1 mouse cellular context compared by ENCODE assay signal in genomic region chr11:120492024-120492877, GRCm38 (mm10).
TF ChIP-seq lines count a peak whose summit lies in the region.

No protein-coding gene starts in this region.

TF ChIP-seq in MEL, 35 proteins besides CTCF, POLR2A, EP300 and RAD21 (continued from another document):
- TF ChIP-seq MAZ (IDR thresholded peaks at IDR 0.05; ENCODE audit: low read depth, low read length) (peak; percentile 79; the same call in 1 of the 2 replicates), BHLHE40 (IDR thresholded peaks at IDR 0.05; ENCODE audit: borderline replicate concordance, low read depth, low read length) (no peak), TAL1 (IDR thresholded peaks at IDR 0.05; ENCODE audit: low read length) (no peak), MEF2A (IDR thresholded peaks at IDR 0.05; ENCODE audit: extremely low read depth, insufficient replicate concordance, low read depth, low read length, poor library complexity, severe bottlenecking) (no peak), UBTF (IDR thresholded peaks at IDR 0.05; ENCODE audit: borderline replicate concordance, insufficient read depth, low read depth, low read length) (0 out of 2 replicates have a peak, but pooled peaks have one; percentile 2), ZMIZ1 (IDR thresholded peaks at IDR 0.05; ENCODE audit: low read depth, low read length) (peak; percentile 44; the same call in 1 of the 2 replicates), MAX (IDR thresholded peaks at IDR 0.05; ENCODE audit: low read length) (peak; percentile 95), MYC (IDR thresholded peaks at IDR 0.05; ENCODE audit: low read depth, low read length) (peak; percentile 92), USF1 (IDR thresholded peaks at IDR 0.05; ENCODE audit: low read depth, low read length) (peak; percentile 88), CHD2 (IDR thresholded peaks at IDR 0.05; ENCODE audit: low read length) (no peak; the same call in 1 of the 2 replicates), ELF1 (IDR thresholded peaks at IDR 0.05; ENCODE audit: low read depth, low read length) (no peak), MAFK (IDR thresholded peaks at IDR 0.05; ENCODE audit: borderline replicate concordance, low read depth, low read length) (no peak), E2F4 (IDR thresholded peaks at IDR 0.05; ENCODE audit: borderline replicate concordance, low read depth, low read length) (no peak), POLR2AphosphoS2 (IDR thresholded peaks at IDR 0.05; ENCODE audit: low read length) (no peak), ETS1 (IDR thresholded peaks at IDR 0.05; ENCODE audit: low read depth, low read length) (peak; percentile 47; the same call in 1 of the 2 replicates), NRF1 (IDR thresholded peaks at IDR 0.05; ENCODE audit: insufficient read depth, low read depth, low read length, poor library complexity, severe bottlenecking) (no peak), SMC3 (IDR thresholded peaks at IDR 0.05; ENCODE audit: low read depth, low read length) (peak; percentile 26), GABPA (IDR thresholded peaks at IDR 0.05; ENCODE audit: low read depth, low read length) (no peak), NELFE (IDR thresholded peaks at IDR 0.05; ENCODE audit: low read depth, low read length) (no peak), MXI1 (IDR thresholded peaks at IDR 0.05; ENCODE audit: low read depth, low read length) (peak; percentile 93), ZC3H11A (IDR thresholded peaks at IDR 0.05; ENCODE audit: low read depth, low read length) (no peak), POLR2AphosphoS5 (IDR thresholded peaks at IDR 0.05; ENCODE audit: borderline replicate concordance, low read depth, low read length) (no peak; the same call in 1 of the 2 replicates), GATA1 (IDR thresholded peaks at IDR 0.05; ENCODE audit: low read depth, low read length) (no peak), SIN3A (IDR thresholded peaks at IDR 0.05; ENCODE audit: low read length) (peak; percentile 94), USF2 (IDR thresholded peaks at IDR 0.05; ENCODE audit: borderline replicate concordance in 1 of 2, insufficient read depth in 1 of 2, low read depth in 1 of 2, low read length in 2 of 2) (no peak), KAT2A (conservative IDR thresholded peaks at IDR 0.05; ENCODE audit: low read depth, low read length) (no peak), MYB (IDR thresholded peaks at IDR 0.05; ENCODE audit: low read depth, low read length) (no peak)
